Mouse (Mus musculus): Measurements from ENCODE around the gene Carns1. TPM values are rescaled to one million over a fixed set of nuclear protein-coding genes. Genes with fewer than 3 reads are reported as not detected.

Carns1 gene
- polyA plus RNA-seq, 1 experiment from 2014 or later, result 0.89 TPM

DNA sequence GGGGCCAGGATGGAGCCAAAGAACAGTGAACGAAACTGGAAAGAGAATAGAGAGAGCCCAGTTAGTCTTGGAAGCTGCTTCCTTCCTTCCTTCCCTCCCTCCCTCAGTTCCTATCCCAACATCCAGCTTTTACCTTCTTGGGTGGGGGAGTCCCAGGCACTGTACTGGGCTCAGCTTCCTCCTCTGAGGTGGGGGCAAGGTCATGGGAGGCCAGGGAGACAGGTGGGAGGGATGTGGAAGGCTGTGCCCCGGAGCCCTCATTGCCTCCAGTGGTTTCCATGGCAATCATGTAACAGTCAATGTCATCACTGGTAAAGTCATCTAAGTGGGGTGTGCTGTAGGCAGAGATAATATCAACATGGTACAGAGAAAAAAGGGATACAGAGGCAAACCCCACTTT is 20.8 kb upstream of the Carns1 start:
- no peak for ATAC-seq (replicated peaks; ENCODE audit: low FRiP score)
- Histone ChIP-seq H3K9me3 (ENCODE audit: control insufficient read depth, low read length) (no peaks in the 10 kb centered on the region), H3K4me2 (no peak overlapping the region), H3K36me3 (ENCODE audit: control insufficient read depth, insufficient read depth, low read length) (peaks cover 44% of the 10 kb centered on the region), H3K4me3 (ENCODE audit: low read depth, low read length) (no peak overlapping the region), H3K9ac (ENCODE audit: low read depth, low read length) (no peak overlapping the region; the same call in 1 of the 2 replicates), H3K27ac (ENCODE audit: low read depth, low read length) (no peak overlapping the region), H3K4me1 (replicated peaks; ENCODE audit: control insufficient read depth, insufficient read depth, low read length) (peaks cover 40% of the 10 kb centered on the region), H3K27me3 (replicated peaks; ENCODE audit: control insufficient read depth, insufficient read depth, low read length) (no peaks in the 10 kb centered on the region)
- 72% methylated on average over 2 of the region's 2 CpGs for WGBS
- DNase-seq (ENCODE audit: low spot score), result no peak

DNA sequence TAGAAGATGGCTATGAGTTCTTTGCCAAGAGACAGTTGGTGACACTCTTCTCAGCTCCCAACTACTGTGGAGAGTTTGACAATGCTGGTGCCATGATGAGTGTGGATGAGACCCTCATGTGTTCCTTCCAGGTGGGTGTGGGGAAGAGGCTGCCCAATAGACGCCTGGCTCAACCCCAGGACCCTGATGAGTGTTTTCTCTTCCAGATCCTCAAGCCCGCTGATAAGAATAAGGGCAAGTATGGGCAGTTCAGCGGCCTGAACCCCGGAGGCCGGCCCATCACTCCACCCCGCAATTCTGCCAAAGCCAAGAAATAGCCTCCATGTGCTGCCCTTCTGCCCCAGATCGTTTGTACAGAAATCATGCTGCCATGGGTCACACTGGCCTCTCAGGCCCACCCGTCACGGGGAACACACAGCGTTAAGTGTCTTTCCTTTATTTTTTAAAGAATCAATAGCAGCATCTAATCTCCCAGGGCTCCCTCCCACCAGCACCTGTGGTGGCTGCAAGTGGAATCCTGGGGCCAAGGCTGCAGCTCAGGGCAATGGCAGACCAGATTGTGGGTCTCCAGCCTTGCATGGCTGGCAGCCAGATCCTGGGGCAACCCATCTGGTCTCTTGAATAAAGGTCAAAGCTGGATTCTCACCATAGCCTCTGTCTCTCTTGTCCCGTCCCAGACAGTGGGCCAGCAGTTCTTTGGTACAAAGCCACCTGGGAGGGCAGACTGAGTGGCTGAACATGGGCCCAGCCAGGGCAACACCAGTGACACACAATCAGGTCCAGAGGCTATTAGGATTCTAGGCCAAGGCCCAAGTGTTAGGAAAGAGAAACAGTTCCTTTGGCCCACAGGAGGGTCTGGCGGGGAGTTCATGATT is 19.7 kb upstream of the Carns1 start:
- H3K4me2 ChIP-seq, result no peak overlapping the region
- H3K27ac ChIP-seq (ENCODE audit: low read depth, low read length), result no peak overlapping the region
- no peak overlapping the region for H3K9ac ChIP-seq (ENCODE audit: low read depth, low read length)
- 81% methylated on average over 12 of the region's 12 CpGs for WGBS
- H3K9me3 ChIP-seq (ENCODE audit: control insufficient read depth, low read length), result no peaks in the 10 kb centered on the region
- H3K27me3 ChIP-seq (replicated peaks; ENCODE audit: control insufficient read depth, insufficient read depth, low read length), result no peaks in the 10 kb centered on the region
- H3K36me3 ChIP-seq (ENCODE audit: control insufficient read depth, insufficient read depth, low read length), result peaks cover 44% of the 10 kb centered on the region
- no peak overlapping the region; the same call in 1 of the 2 replicates for H3K4me3 ChIP-seq (ENCODE audit: low read depth, low read length)
- ATAC-seq (replicated peaks; ENCODE audit: low FRiP score) (no peak), DNase-seq (ENCODE audit: low spot score) (no peak)
- peaks cover 39% of the 10 kb centered on the region for H3K4me1 ChIP-seq (replicated peaks; ENCODE audit: control insufficient read depth, insufficient read depth, low read length)

- ATAC-seq (replicated peaks; ENCODE audit: low FRiP score) (no peak), DNase-seq (ENCODE audit: low spot score) (no peak)
- H3K36me3 ChIP-seq (ENCODE audit: control insufficient read depth, insufficient read depth, low read length), result peaks cover 41% of the 10 kb centered on the region
- no peak overlapping the region; the same call in 1 of the 2 replicates for H3K4me3 ChIP-seq (ENCODE audit: low read depth, low read length)
- H3K9me3 ChIP-seq (ENCODE audit: control insufficient read depth, low read length), result no peaks in the 10 kb centered on the region
- no peaks in the 10 kb centered on the region for H3K27me3 ChIP-seq (replicated peaks; ENCODE audit: control insufficient read depth, insufficient read depth, low read length)
- WGBS, result 82% methylated on average over 8 of the region's 8 CpGs
- H3K27ac ChIP-seq (ENCODE audit: low read depth, low read length), result no peak overlapping the region
- H3K4me1 ChIP-seq (replicated peaks; ENCODE audit: control insufficient read depth, insufficient read depth, low read length), result peaks cover 37% of the 10 kb centered on the region
- H3K9ac ChIP-seq (ENCODE audit: low read depth, low read length), result no peak overlapping the region
- peak overlapping the region; percentile 95 for H3K4me2 ChIP-seq
Observed at GRCm38 (mm10) chr19:4194021-4194724, 18.9 kb upstream of the Carns1 start.

DNA sequence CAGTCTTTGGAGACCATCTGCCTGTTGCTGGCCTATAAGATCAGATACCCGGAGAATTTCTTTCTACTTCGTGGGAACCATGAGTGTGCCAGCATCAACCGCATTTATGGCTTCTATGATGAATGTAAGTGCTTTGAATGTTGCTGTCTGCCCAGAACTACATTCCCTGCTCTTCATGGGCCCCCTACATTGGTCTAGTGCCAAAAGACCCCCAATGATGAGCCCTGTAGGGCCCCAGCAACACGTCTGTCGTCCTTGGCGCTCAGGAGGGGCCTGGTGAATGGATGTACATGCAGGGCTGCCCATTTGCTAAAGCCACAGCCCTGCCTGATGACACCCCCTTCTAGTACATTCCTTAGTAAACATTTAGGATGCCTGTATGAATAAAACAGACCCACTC is 17.9 kb upstream of the Carns1 start:
- peaks cover 37% of the 10 kb centered on the region for H3K36me3 ChIP-seq (ENCODE audit: control insufficient read depth, insufficient read depth, low read length)
- H3K9me3 ChIP-seq (ENCODE audit: control insufficient read depth, low read length), result no peaks in the 10 kb centered on the region
- DNase-seq (ENCODE audit: low spot score) (no peak), ATAC-seq (replicated peaks; ENCODE audit: low FRiP score) (no peak)
- WGBS, result 55% methylated on average over 6 of the region's 6 CpGs
- peak overlapping the region; percentile 95 for H3K4me3 ChIP-seq (ENCODE audit: low read depth, low read length)
- H3K27ac ChIP-seq (ENCODE audit: low read depth, low read length), result peak overlapping the region; percentile 90; the same call in 1 of the 2 replicates
- peak overlapping the region; percentile 98 for H3K9ac ChIP-seq (ENCODE audit: low read depth, low read length)
- peaks cover 37% of the 10 kb centered on the region for H3K4me1 ChIP-seq (replicated peaks; ENCODE audit: control insufficient read depth, insufficient read depth, low read length)
- H3K4me2 ChIP-seq, result peak overlapping the region; percentile 95
- no peaks in the 10 kb centered on the region for H3K27me3 ChIP-seq (replicated peaks; ENCODE audit: control insufficient read depth, insufficient read depth, low read length)

GRCm38 (mm10) chr19:4192251-4192985 is 17.1 kb upstream of the Carns1 start:
- Histone ChIP-seq H3K9ac (ENCODE audit: low read depth, low read length) (peak overlapping the region; percentile 98), H3K4me2 (peak overlapping the region; percentile 95), H3K27ac (ENCODE audit: low read depth, low read length) (peak overlapping the region; percentile 90), H3K36me3 (ENCODE audit: control insufficient read depth, insufficient read depth, low read length) (peaks cover 36% of the 10 kb centered on the region), H3K9me3 (ENCODE audit: control insufficient read depth, low read length) (no peaks in the 10 kb centered on the region), H3K27me3 (replicated peaks; ENCODE audit: control insufficient read depth, insufficient read depth, low read length) (no peaks in the 10 kb centered on the region), H3K4me3 (ENCODE audit: low read depth, low read length) (peak overlapping the region; percentile 95), H3K4me1 (replicated peaks; ENCODE audit: control insufficient read depth, insufficient read depth, low read length) (peaks cover 37% of the 10 kb centered on the region)
- DNase-seq (ENCODE audit: low spot score) (no peak), ATAC-seq (replicated peaks; ENCODE audit: low FRiP score) (peak; percentile 56)
- under 1% methylated on average over 50 of the region's 52 CpGs for WGBS

DNA sequence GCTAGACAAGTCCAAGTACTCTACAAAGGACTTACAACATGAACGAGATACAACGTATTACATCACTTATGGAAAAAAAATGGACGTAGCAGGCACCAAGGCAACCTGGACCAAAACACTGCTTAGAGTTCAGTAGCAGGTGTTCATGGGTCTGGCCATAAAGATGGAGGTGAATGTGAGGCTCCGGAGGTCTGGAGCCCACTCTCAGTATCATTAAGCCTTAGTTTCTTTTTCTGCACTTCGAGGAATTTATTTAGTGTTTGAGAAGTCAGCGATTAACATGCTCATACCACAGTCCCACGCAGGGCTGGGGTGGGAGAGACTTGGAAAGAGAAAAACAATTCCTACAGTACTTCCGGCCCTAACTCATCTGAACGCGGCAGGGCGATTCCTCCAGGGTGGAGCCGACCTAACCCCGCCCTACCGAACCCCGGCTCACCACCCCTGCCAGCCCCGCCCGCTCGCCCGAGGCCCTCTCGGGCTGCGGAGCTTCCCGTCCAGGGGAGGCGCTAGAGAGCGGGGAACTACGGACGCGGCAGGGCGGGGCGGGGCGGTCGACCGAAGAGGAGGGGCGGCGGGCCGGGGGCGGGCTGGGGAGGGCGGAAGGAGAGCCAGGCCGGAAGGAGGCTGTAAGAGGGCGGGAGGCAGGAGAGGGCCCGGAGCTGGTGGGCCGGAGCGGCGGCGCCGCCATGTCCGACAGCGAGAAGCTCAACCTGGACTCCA is 16.4 kb upstream of the Carns1 start, which contains the start of gene Ppp1ca:
Ppp1ca (plus strand) TSS at position 538 of the 723 bp plus-strand sequence.
- H3K27me3 ChIP-seq (replicated peaks; ENCODE audit: control insufficient read depth, insufficient read depth, low read length), result no peaks in the 10 kb centered on the region
- H3K9ac ChIP-seq (ENCODE audit: low read depth, low read length), result peak within 1 kb of the TSS; percentile 98
- peaks cover 32% of the 10 kb centered on the region for H3K36me3 ChIP-seq (ENCODE audit: control insufficient read depth, insufficient read depth, low read length)
- ATAC-seq (replicated peaks; ENCODE audit: low FRiP score) (peak; percentile 94), DNase-seq (ENCODE audit: low spot score) (peak; percentile 98)
- H3K4me1 ChIP-seq (replicated peaks; ENCODE audit: control insufficient read depth, insufficient read depth, low read length), result peaks cover 37% of the 10 kb centered on the region
- peak within 1 kb of the TSS; percentile 90 for H3K27ac ChIP-seq (ENCODE audit: low read depth, low read length)
- H3K9me3 ChIP-seq (ENCODE audit: control insufficient read depth, low read length), result no peaks in the 10 kb centered on the region
- 7% methylated on average over 36 of the region's 47 CpGs for WGBS
- H3K4me3 ChIP-seq (ENCODE audit: low read depth, low read length), result peak within 1 kb of the TSS; percentile 95
- peak within 1 kb of the TSS; percentile 95 for H3K4me2 ChIP-seq

DNA sequence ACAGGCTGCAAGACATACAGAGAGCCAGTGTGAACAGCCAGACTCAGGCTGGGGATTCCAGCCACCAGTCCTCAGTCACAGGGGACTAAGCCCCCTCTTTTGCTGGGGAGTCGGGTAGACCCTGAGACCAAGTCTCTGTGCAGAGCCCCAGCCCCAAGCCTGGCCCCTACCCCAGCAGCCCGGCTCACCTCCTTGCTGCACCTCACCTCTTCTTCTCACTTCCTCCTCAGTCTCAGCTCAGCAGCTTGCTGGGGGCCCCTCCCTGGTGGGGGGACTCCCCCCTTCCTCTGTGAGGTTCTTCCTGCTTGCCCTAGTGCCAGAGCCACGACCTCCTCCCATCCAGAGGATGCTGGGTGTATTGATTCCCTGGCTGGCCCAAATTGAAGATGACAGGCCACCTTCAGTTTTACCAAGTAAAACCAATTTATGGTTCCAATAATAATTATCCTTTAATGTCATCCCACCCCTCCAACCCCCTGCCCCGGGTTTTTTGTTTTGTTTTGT is 15.6 kb upstream of the Carns1 start, which contains the start of gene Tbc1d10c:
Tbc1d10c (minus strand) TSS at position 454 of the 504 bp plus-strand sequence.
- ATAC-seq (replicated peaks; ENCODE audit: low FRiP score), result no peak
- peaks cover 33% of the 10 kb centered on the region for H3K4me1 ChIP-seq (replicated peaks; ENCODE audit: control insufficient read depth, insufficient read depth, low read length)
- no peak for DNase-seq (ENCODE audit: low spot score)
- H3K9ac ChIP-seq (ENCODE audit: low read depth, low read length), result peak within 1 kb of the TSS; percentile 98
- WGBS, result 46% methylated on average over 4 of the region's 4 CpGs
- H3K4me2 ChIP-seq, result peak within 1 kb of the TSS; percentile 95
- peak within 1 kb of the TSS; percentile 90 for H3K27ac ChIP-seq (ENCODE audit: low read depth, low read length)
- H3K4me3 ChIP-seq (ENCODE audit: low read depth, low read length), result peak within 1 kb of the TSS; percentile 95
- H3K27me3 ChIP-seq (replicated peaks; ENCODE audit: control insufficient read depth, insufficient read depth, low read length), result no peaks in the 10 kb centered on the region
- H3K36me3 ChIP-seq (ENCODE audit: control insufficient read depth, insufficient read depth, low read length), result peaks cover 25% of the 10 kb centered on the region
- no peaks in the 10 kb centered on the region for H3K9me3 ChIP-seq (ENCODE audit: control insufficient read depth, low read length)
